Mouse (Mus musculus) megakaryocyte progenitor cell, adult 5-6 weeks (primary cell): ENCODE measurements around the gene 2010005H15Rik. TPM values are rescaled to one million over a fixed set of nuclear protein-coding genes. Genes with fewer than 3 reads are reported as not detected.
"Not testable (repeated sequence)": the region's sequence is repeated elsewhere in the genome, so short reads cannot be mapped to it uniquely, and the experiment has no call there.

Source experiments
- ATAC-seq: replicated peaks from 2 replicates; pipeline ENCODE4 v1.8.0; 2016; ENCODE audit warnings: mild to moderate bottlenecking, moderate TSS enrichment, inconsistent platforms; ENCODE audit not compliant: poor library complexity
- total RNA-seq, 2 experiments: library from RNA; stranded (forward) in 1 of 2; stranded (reverse) in 1 of 2; fragments of 157-497, 149-512 nt in 1 of 2; fragments of 200-1000 nt in 1 of 2; gene quantifications; 2 replicates each; pipeline versions ENCODE4 v1.2.3 to v1.2.4; 2015 to 2017

2010005H15Rik gene
- total RNA-seq (2015) (not detected in 2 replicates), total RNA-seq (2017) (not detected in 2 replicates)

DNA sequence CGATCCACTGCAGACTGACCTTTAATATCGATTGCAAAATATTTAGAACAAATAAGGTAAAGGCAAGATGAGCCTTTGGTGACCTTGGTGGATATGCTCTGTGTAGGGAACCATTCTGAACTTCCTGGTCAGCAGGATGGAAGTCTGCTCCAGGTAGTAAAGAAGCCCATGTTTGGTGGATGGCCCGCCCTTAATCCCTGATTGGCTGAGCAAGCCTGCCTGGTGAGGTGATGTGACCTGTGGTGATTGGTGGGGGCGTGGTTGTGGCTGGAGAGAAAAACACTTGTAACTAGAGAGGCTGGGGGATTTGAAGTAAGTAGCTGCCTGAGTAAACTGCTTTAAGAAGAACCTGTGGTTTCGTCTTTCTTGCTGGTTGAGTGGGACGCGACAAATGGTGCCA, at the start of gene 2010005H15Rik:
2010005H15Rik (plus strand) TSS at position 301 of the 400 bp plus-strand sequence.
- not testable (repeated sequence) for ATAC-seq

GRCm38 (mm10) chr16:36176108-36176507, 45.2 kb upstream of the 2010005H15Rik start:
- ATAC-seq = no peak

GRCm38 (mm10) chr16:36179910-36180309, 41.4 kb upstream of the 2010005H15Rik start:
- no peak for ATAC-seq

DNA sequence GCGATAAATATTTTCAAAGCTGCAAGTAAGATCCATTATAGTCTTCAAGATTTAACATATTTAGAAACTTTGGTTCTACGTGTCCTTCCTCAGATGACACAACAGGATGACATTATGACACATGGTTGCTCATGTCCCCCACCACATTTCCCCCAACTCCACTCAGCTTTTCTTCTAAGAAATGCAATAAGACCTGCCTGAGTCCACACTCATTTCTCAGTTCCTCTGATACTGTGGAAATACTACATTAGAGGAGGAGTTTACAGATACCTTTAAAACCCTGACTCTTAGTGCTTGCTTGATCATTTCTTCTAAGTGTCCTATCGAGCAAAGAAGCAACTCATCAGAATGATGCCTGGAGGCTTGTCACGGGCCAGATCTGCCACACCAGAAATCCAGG, 37.4 kb upstream of the 2010005H15Rik start, which contains the start of gene Gm5483:
Gm5483 (plus strand) TSS at position 301 of the 400 bp plus-strand sequence.
- not testable (repeated sequence) for ATAC-seq

- ATAC-seq = no peak
Observed at GRCm38 (mm10) chr16:36199226-36199625, 22.0 kb upstream of the 2010005H15Rik start.

- ATAC-seq = no peak
Observed at GRCm38 (mm10) chr16:36203846-36204245, 17.4 kb upstream of the 2010005H15Rik start.

GRCm38 (mm10) chr16:36205684-36206083, 15.6 kb upstream of the 2010005H15Rik start:
- not testable (repeated sequence) for ATAC-seq

GRCm38 (mm10) chr16:36209967-36210453, 11.3 kb upstream of the 2010005H15Rik start, which contains the start of gene Gm5416:
Gene Gm5416, plus strand, starts transcription at chr16:36210403.
- ATAC-seq = no peak

DNA sequence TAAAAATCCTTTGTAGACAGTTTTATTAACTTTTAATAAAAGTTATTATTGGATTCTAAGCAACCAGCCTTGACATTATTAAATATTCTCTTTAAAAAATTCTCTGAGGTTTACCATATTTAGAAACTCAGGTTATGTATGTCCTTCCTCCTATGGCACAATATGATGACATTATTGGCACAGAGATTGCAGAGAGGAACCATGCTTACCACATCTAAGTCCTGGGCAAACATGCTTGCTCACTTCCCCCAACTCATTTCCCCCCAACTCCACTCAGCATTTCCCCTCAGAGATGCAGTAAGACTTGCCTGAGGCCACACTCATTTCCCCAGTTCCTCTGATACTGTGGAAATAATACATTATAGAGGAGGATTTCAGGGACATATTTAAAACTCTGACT, 39.3 kb downstream of the 2010005H15Rik start:
- peak; percentile 83 for ATAC-seq

DNA sequence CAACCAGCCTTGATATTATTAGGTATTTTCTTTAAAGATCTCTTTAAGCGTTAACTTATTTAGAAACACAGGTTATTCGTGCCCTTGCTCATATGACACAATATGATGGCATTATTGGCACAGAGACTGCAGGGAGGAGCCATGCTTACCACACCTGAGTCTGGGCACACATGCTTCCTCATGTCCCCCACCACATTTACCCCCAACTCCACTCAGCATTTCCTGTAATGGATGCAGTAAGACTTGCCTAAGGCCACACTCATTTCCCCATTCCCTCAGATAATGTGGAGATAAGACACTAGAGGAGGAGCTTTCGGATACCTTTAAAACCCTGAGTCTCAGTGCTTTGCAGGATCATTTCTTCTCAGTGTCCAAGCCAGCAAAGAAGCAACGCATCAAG, 55.5 kb downstream of the 2010005H15Rik start, which contains the start of gene Stfa1:
Stfa1 (plus strand) TSS at position 156 of the 400 bp plus-strand sequence.
- peak; percentile 34; the same call in 1 of the 2 replicates for ATAC-seq

DNA sequence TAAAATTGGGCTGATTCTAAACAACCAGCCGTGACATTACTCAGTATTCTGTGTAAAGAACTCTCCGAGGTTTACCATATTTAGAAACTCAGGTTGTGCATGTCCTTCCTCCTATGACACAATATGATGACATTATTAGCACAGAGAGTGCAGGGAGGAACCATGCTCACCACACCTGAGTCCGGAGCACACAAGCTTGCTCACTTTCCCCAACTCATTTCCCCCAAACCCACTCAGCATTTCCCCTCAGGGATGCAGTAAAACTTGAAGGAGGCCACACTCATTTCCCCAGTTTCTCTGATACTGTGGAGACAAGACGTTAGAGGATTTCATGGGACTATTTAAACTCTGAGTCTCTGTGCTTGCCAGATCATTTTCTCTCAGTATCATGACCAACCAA, 67.9 kb downstream of the 2010005H15Rik start:
- no peak for ATAC-seq

Other genes starting within 250 kb of the 2010005H15Rik start
- gene Kpna1, start 242.7 kb upstream of the 2010005H15Rik start, total RNA-seq (2015) = 48.2 and 52.7 TPM in 2 replicates
- gene Kpna1, start 242.7 kb upstream of the 2010005H15Rik start, total RNA-seq (2017) = 37.0 and 38.5 TPM in 2 replicates
- 5.8 and 8.6 TPM in 2 replicates for gene Wdr5b, start 180.3 kb upstream of the 2010005H15Rik start, total RNA-seq (2015)
- gene Wdr5b, start 180.3 kb upstream of the 2010005H15Rik start, total RNA-seq (2017) = 8.5 and 8.6 TPM in 2 replicates
- gene Fam162a, start 149.9 kb upstream of the 2010005H15Rik start, total RNA-seq (2015) = 128 and 151 TPM in 2 replicates
- gene Fam162a, start 149.9 kb upstream of the 2010005H15Rik start, total RNA-seq (2017) = 91.9 and 120 TPM in 2 replicates
- 70.0 and 90.8 TPM in 2 replicates for gene Ccdc58, start 149.8 kb upstream of the 2010005H15Rik start, total RNA-seq (2015)
- 57.8 and 82.1 TPM in 2 replicates for gene Ccdc58, start 149.8 kb upstream of the 2010005H15Rik start, total RNA-seq (2017)
- gene Csta1, start 90.2 kb upstream of the 2010005H15Rik start, total RNA-seq (2015) = not detected in 2 replicates
- 0.42 TPM in 1 of 2 replicates, not detected in the other for gene Csta1, start 90.2 kb upstream of the 2010005H15Rik start, total RNA-seq (2017)
- 9.0 and 9.8 TPM in 2 replicates for gene Stfa2l1, start 64.7 kb upstream of the 2010005H15Rik start, total RNA-seq (2015)
- gene Stfa2l1, start 64.7 kb upstream of the 2010005H15Rik start, total RNA-seq (2017) = 2.3 TPM in 1 of 2 replicates, not detected in the other
- 1.1 and 2.9 TPM in 2 replicates for gene Gm5483, start 37.3 kb upstream of the 2010005H15Rik start, total RNA-seq (2015)
- 4.8 and 6.0 TPM in 2 replicates for gene Gm5483, start 37.3 kb upstream of the 2010005H15Rik start, total RNA-seq (2017)
- not detected in 2 replicates for gene Gm5416, start 11.1 kb upstream of the 2010005H15Rik start, total RNA-seq (2015)
- not detected in 2 replicates for gene Gm5416, start 11.1 kb upstream of the 2010005H15Rik start, total RNA-seq (2017)
- 1.1 TPM in 1 of 2 replicates, not detected in the other for gene Stfa1, start 55.5 kb downstream of the 2010005H15Rik start, total RNA-seq (2015)
- gene Stfa1, start 55.5 kb downstream of the 2010005H15Rik start, total RNA-seq (2017) = 0.84 TPM in 1 of 2 replicates, not detected in the other
- gene BC117090, start 112.9 kb downstream of the 2010005H15Rik start, total RNA-seq (2015) = not detected in 2 replicates
- not detected in 2 replicates for gene BC117090, start 112.9 kb downstream of the 2010005H15Rik start, total RNA-seq (2017)
- not detected in 2 replicates for gene BC100530, start 146.3 kb downstream of the 2010005H15Rik start, total RNA-seq (2015)
- gene BC100530, start 146.3 kb downstream of the 2010005H15Rik start, total RNA-seq (2017) = 1.4 TPM in 1 of 2 replicates, not detected in the other
- gene Stfa2, start 187.0 kb downstream of the 2010005H15Rik start, total RNA-seq (2015) = 0.72 and 1.9 TPM in 2 replicates
- not detected in 2 replicates for gene Stfa2, start 187.0 kb downstream of the 2010005H15Rik start, total RNA-seq (2017)
- gene Stfa3, start 233.9 kb downstream of the 2010005H15Rik start, total RNA-seq (2015) = 1.9 TPM in 1 of 2 replicates, not detected in the other
- not detected in 2 replicates for gene Stfa3, start 233.9 kb downstream of the 2010005H15Rik start, total RNA-seq (2017)